Mouse (Mus musculus) layer of hippocampus, postnatal 25 days (tissue): Measurements from ENCODE around the gene Smyd3. TPM values are rescaled to one million over a fixed set of nuclear protein-coding genes. Genes with fewer than 3 reads are reported as not detected.

Source experiments
- DNase-seq, 2 experiments: peaks; one replicate each; pipeline ENCODE4 v3.0.0; 2022; ENCODE audit warnings: mixed read lengths in 2 of 2, low spot score in 1 of 2; ENCODE audit errors: extremely low spot score in 1 of 2
- total RNA-seq, 2 experiments: library from RNA; stranded (reverse); gene quantifications; 2 replicates each; pipeline ENCODE4 v1.2.3; 2021

Gene Smyd3
- total RNA-seq, 2 experiments from 2014 or later, result 19.7 to 20.4 TPM

DNA sequence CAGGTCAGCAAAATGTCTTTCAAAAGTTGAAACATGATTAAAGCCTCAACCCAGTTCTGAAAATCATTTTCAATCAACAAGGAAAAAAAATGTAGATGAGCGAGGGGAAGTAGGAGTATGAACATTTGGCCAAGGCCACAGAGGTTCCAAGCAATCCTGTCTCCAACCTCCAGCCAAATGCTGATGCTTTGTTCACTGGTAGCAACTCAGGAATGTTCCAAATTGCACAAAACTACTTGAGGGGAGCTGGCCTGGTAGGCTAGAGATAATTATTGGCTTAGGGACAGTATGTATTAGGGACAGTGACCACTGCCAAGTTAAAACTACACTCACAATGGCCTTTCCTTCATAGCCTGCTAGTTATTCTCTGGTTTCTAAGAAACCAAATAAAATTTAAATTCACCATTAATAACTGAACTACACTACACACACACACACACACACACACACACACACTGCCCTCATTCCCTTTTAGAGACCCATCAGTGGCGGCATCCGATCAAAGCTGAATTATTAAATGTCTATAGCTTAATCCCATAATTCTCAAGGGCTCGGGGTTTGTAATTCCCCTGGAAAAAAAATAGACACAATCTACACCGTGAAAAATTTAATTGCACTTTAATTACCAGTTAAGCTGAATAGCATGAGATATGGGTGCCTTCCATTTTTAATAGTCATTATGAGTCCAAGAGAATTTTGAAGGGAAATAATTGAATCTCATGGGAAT is 514.3 kb downstream of the Smyd3 start:
- DNase-seq, result no peak

GRCm38 (mm10) chr1:178999876-179000528 is 517.8 kb downstream of the Smyd3 start:
- no peak for DNase-seq

DNA sequence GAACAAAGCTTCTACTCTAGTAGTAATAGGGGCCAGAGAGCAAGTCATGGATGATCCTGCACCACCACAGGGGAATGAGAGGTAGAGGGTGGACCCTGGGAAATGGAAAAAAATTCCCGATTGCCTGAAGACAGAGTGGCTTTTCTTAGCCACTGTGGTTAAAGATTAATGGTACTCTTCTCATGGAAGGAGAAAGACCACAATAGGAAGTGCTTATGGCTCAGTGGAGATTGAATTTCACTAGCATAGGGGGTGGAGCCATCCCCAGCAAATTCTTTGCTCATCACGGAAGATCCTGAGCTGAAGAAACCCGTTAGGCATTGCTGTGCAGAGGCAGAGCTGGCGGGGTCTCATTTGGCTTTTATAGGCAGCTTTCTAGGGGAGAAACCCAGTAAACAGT is 520.0 kb downstream of the Smyd3 start:
- no peak for DNase-seq

- no peak for DNase-seq
Measured at GRCm38 (mm10) chr1:178994263-178994662, 523.6 kb downstream of the Smyd3 start.

DNA sequence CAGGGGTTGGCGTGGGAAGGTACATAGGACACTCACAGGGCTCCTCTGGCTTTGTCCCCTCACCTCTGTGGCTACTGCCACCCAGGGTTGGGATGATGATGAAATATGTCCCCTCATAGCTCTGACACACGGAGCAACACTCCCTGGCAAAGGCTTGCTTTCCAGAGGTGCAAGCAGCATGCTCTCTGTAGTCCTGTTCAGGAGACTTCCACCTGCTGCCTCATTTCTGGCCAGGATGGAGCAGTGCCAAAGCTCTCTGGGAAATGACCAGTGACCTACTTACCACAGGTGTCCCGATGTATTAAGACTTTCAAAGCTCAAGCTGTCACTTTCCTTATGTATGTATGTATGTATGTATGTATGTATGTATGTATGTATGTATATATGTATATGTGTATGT is 525.3 kb downstream of the Smyd3 start:
- no peak for DNase-seq

DNA sequence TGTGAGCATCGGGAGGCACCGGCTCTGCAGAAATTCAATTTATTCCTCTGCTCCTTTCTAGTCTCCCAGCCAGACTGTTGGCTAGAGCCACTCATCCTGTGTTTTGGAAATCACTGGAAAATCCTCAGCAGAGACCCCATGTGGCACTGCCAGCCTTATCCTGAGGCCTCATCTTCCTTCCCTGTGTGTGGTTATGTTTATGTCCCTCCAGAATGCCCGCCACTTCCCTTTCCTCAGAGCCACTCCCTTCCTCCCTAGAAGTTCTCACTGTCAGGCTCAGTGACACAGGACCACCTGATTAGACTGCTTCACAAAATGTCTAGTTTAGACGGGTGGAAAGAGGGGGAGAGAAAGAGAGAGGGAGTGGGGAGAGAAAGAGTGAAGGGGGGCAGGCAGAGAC is 526.4 kb downstream of the Smyd3 start:
- no peak for DNase-seq

DNA sequence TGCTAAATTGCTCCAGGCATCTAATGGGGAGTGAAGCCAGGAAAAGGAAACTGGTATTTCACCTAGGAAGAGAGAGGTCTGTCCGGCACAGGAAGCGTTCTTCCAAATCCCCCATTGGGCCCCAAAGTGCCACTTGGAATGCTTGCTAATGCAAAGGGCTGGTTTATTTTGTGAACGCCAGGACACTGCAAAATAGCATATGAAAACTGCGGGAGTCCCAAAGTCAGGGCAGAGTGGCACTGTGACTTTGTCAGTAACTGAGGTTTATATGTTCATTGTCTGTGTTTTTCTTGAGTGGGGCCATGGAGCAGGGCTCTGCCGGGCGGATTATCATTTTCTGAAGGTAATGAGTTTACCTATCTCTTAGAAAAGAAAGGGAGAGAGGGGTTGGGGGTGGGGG is 526.8 kb downstream of the Smyd3 start:
- DNase-seq, result no peak

GRCm38 (mm10) chr1:178989485-178989884 is 528.4 kb downstream of the Smyd3 start:
- no peak for DNase-seq

GRCm38 (mm10) chr1:178988176-178988575 is 529.7 kb downstream of the Smyd3 start:
- DNase-seq, result no peak

DNA sequence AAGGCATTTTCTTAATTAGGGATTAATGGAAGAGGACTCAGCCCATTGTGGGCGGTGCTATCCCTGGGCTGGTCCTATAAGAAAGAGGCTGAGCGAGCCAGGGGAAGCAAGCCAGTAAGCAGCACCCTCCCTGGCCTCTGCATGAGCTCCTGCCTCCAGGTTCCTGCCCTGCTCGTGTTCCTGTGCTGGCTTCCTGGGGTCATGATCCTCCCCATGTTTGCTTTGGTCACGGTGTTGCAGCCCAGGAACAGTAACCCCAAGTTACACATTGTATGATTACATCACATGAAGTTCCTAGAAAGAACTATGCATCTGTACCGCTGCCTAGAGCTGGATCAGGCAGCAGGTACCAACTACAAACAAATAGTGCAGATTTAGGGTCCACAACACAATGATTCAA is 536.2 kb downstream of the Smyd3 start:
- DNase-seq, result no peak

DNA sequence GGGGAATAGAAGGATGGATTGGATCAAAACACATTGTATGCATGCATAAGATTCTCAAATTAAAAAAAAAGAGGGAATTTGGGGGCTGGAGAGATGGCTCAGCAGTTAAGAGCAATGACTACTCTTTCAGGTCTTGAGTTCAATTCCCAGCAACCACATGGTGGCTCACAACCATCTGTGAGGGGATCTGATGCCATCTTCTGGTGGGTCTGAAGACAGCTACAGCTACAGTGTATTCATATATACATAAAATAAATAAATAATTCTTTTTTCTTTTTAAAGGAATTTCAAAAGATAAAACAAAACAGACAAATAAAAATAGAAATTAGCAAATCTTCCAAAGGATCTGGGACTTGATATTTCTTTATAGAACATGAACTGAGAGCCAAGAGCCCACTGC is 537.7 kb downstream of the Smyd3 start:
- no peak for DNase-seq

GRCm38 (mm10) chr1:178978617-178979245 is 539.1 kb downstream of the Smyd3 start:
- DNase-seq, result no peak

GRCm38 (mm10) chr1:178972055-178972454 is 545.8 kb downstream of the Smyd3 start:
- DNase-seq, result no peak

- DNase-seq, result no peak
Measured at GRCm38 (mm10) chr1:178961661-178962060, 556.2 kb downstream of the Smyd3 start.

- peak; percentile 69 to 95 for DNase-seq
Measured at GRCm38 (mm10) chr1:178960015-178960559, 557.8 kb downstream of the Smyd3 start.

- DNase-seq, result no peak
Measured at GRCm38 (mm10) chr1:178958641-178959040, 559.2 kb downstream of the Smyd3 start.

- no peak for DNase-seq
Measured at GRCm38 (mm10) chr1:178952910-178953309, 564.9 kb downstream of the Smyd3 start.

DNA sequence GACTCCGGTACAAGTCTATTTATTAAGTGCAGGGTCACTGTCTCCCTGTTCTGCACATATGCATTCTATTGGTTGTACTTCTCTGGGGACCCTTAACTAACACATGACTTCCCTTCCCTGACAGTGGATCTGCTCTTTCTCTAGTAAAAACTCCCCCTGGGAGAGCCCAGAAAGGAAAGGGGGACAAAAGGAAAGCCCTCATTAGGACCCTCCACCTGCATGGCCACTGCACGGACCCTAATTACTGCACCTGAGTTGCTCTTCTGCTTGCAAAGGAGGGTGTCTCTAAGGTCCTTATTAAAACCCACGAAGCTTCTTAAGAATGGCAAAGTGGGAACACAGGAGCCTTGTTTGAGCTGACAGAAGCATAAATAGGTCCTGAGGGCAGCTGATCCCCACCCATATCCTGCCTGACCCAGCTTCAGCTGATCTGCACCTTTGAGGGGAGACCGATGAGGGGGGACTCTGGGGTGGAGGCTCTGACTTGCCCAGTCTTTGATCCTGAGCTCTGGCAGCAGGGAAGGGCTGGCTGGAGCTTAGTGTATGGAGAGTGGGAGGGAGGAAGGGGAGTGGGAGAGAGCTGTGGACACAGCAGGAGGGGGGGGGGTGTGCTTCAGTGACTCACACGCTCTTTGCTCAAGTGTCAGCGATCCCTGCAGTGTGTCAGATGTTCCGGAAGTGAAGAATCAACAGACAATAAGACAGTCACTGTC is 575.4 kb downstream of the Smyd3 start:
- no peak for DNase-seq

DNA sequence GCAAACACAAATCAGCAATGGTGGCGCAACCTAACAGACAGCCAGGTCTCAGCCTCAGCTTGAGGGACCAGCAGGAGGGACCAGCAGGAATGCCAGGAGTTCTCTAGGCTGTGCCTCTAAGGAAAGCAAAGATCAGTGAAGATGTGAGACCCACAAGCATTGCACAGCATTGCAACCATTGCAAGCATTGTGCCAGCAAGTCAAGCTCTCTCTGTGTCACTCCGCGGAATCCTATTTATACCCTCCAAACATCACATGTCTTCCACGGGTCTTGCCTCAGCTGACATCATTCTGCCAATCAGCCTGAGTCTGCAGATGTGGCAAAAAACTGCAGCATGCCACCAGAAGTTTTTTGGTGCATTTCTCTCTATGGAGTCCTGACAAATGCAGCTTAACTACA is 577.5 kb downstream of the Smyd3 start:
- DNase-seq, result no peak

- DNase-seq, result no peak
Measured at GRCm38 (mm10) chr1:178936976-178937375, 580.9 kb downstream of the Smyd3 start.

- no peak for DNase-seq
Measured at GRCm38 (mm10) chr1:178936457-178936856, 581.4 kb downstream of the Smyd3 start.
